Mouse (Mus musculus) ES-E14 (cell line): ENCODE data around the gene Olfr814. TPM values are rescaled to one million over a fixed set of nuclear protein-coding genes. Genes with fewer than 3 reads are reported as not detected.

ENCODE experiments used
- DNase-seq: peaks from one replicate; pipeline ENCODE4 v3.0.0-alpha.2; 2013; ENCODE audit warnings: low read depth, low spot score
- H3K27ac ChIP-seq: 2 replicates; pipeline ENCODE4 v1.5.1; 2012; ENCODE audit warnings: low read depth, mild to moderate bottlenecking, low read length, moderate library complexity, mixed read lengths; ENCODE audit not compliant: poor library complexity, insufficient read depth, severe bottlenecking
- H3K36me3 ChIP-seq: 2 replicates; pipeline ENCODE4 v1.6.1; 2012; ENCODE audit warnings: mild to moderate bottlenecking, low read length, moderate library complexity, mixed read lengths; ENCODE audit not compliant: control insufficient read depth, poor library complexity, insufficient read depth, severe bottlenecking
- H3K4me1 ChIP-seq, 2 experiments: fragments of 150-350 bp in 1 of 2; sonication (generic) in 1 of 2; 2 replicates each; pipeline ENCODE4 v1.6.1; 2012; ENCODE audit warnings: low read length in 2 of 2, mild to moderate bottlenecking in 1 of 2, mixed read lengths in 1 of 2; ENCODE audit not compliant: control insufficient read depth in 2 of 2, insufficient read depth in 2 of 2, poor library complexity in 1 of 2
- H3K4me3 ChIP-seq, 2 experiments: fragments of 150-350 bp in 1 of 2; sonication (generic) in 1 of 2; 2 replicates each; pipeline ENCODE4 v1.5.1; 2012; ENCODE audit warnings: low read length in 2 of 2, low read depth in 1 of 2, mild to moderate bottlenecking in 1 of 2, mixed read lengths in 1 of 2; ENCODE audit not compliant: insufficient read depth in 1 of 2, poor library complexity in 1 of 2, severe bottlenecking in 1 of 2
- H3K9ac ChIP-seq: 2 replicates; pipeline ENCODE4 v1.6.1; 2012; ENCODE audit warnings: low read depth, mild to moderate bottlenecking, low read length, mixed read lengths; ENCODE audit not compliant: poor library complexity, insufficient read depth, severe bottlenecking
- H3K9me3 ChIP-seq: fragments of 150-350 bp; sonication (generic); 2 replicates; pipeline ENCODE4 v1.6.1; 2012; ENCODE audit warnings: low read depth, mild to moderate bottlenecking, low read length; ENCODE audit not compliant: control insufficient read depth, insufficient read depth
- CHD2 ChIP-seq: IDR thresholded peaks from 2 replicates; pipeline ENCODE4 v1.6.1; 2014; ENCODE audit warnings: mild to moderate bottlenecking, low read depth, low read length, inconsistent platforms
- HCFC1 ChIP-seq: IDR thresholded peaks from 2 replicates; pipeline ENCODE4 v1.6.1; 2012; ENCODE audit warnings: low read length, inconsistent platforms, borderline replicate concordance; ENCODE audit not compliant: insufficient read depth
- MAFK ChIP-seq: IDR thresholded peaks from 2 replicates; pipeline ENCODE4 v1.6.1; 2014; ENCODE audit warnings: mild to moderate bottlenecking, low read depth, low read length, inconsistent platforms; ENCODE audit not compliant: insufficient read depth
- ZC3H11A ChIP-seq: IDR thresholded peaks from 2 replicates; pipeline ENCODE4 v1.6.1; 2012; ENCODE audit warnings: low read depth, mild to moderate bottlenecking, inconsistent platforms, low read length, borderline replicate concordance
- ZNF384 ChIP-seq: IDR thresholded peaks from 2 replicates; pipeline ENCODE4 v1.6.1; 2012; ENCODE audit warnings: low read depth, low read length, inconsistent platforms
- in situ Hi-C, 2 experiments: fragments of 600-800 bp; cut with MboI; formaldehyde crosslinking; loops; one replicate each; pipeline ENCODE4 v1.15.1; 2025; ENCODE audit warnings: low sequenced_read_pairs in 2 of 2, inconsistent platforms in 1 of 2; ENCODE audit not compliant: unreplicated experiment in 2 of 2
- total RNA-seq: library from RNA; depleted of rRNA; stranded (reverse); fragments of 300-350 nt; gene quantifications from 2 replicates; pipeline ENCODE4 v1.2.3, GENCODE M21; 2012; rRNA removed

Gene Olfr814
- total RNA-seq, 1 experiment = 0.22 TPM

GRCm38 (mm10) chr10:129847343-129847742 is 32.3 kb downstream of the Olfr814 start:
- DNase-seq = peak; percentile 21
- Histone ChIP-seq H3K4me3 (no peak overlapping the region), H3K9me3 (no peaks in the 10 kb centered on the region), H3K9ac (no peak overlapping the region), H3K4me1 (peaks cover 0 to 3% of the 10 kb centered on the region in 2 experiments; a peak in 1 of 4 replicates), H3K36me3 (no peaks in the 10 kb centered on the region), H3K27ac (no peak overlapping the region)
- in situ Hi-C loops = no loop called here
- TF ChIP-seq MAFK = no peak
- TF ChIP-seq HCFC1 = no peak

- no peak for TF ChIP-seq CHD2
- TF ChIP-seq MAFK = no peak
- no peak for TF ChIP-seq ZC3H11A
- TF ChIP-seq ZNF384 = no peak
- TF ChIP-seq HCFC1 = no peak
- no peaks in the 10 kb centered on the region for H3K9me3 ChIP-seq
- no peaks in the 10 kb centered on the region for H3K36me3 ChIP-seq
- H3K9ac ChIP-seq = no peak within 1 kb of the TSS
- H3K4me1 ChIP-seq = peaks cover 0 to 3% of the 10 kb centered on the region in 2 experiments; a peak in 1 of 4 replicates
- in situ Hi-C loops = no loop called here
- DNase-seq = no peak
- no peak within 1 kb of the TSS for H3K4me3 ChIP-seq
- no peak within 1 kb of the TSS for H3K27ac ChIP-seq
Measured at GRCm38 (mm10) chr10:129845994-129846393, 33.7 kb downstream of the Olfr814 start, which contains the start of gene Olfr812. Gene Olfr812 (minus strand): TSS chr10:129846094.

Other genes starting within 250 kb of the Olfr814 start
- not detected in 2 replicates for gene Olfr799, start 242.4 kb downstream of the Olfr814 start, total RNA-seq
- gene Olfr800, start 222.2 kb downstream of the Olfr814 start, total RNA-seq = not detected in 2 replicates
- gene Olfr801, start 206.0 kb downstream of the Olfr814 start, total RNA-seq = not detected in 2 replicates
- gene Olfr802, start 191.7 kb downstream of the Olfr814 start, total RNA-seq = not detected in 2 replicates
- gene Olfr803, start 185.6 kb downstream of the Olfr814 start, total RNA-seq = not detected in 2 replicates
- gene Olfr804, start 176.6 kb downstream of the Olfr814 start, total RNA-seq = not detected in 2 replicates
- gene Olfr805, start 150.5 kb downstream of the Olfr814 start, total RNA-seq = not detected in 2 replicates
- not detected in 2 replicates for gene Olfr806, start 137.9 kb downstream of the Olfr814 start, total RNA-seq
- not detected in 2 replicates for gene Olfr807, start 122.1 kb downstream of the Olfr814 start, total RNA-seq
- gene Olfr808, start 114.4 kb downstream of the Olfr814 start, total RNA-seq = not detected in 2 replicates
- gene Olfr809, start 105.2 kb downstream of the Olfr814 start, total RNA-seq = not detected in 2 replicates
- gene Olfr810, start 84.9 kb downstream of the Olfr814 start, total RNA-seq = not detected in 2 replicates
- not detected in 2 replicates for gene Olfr811, start 75.5 kb downstream of the Olfr814 start, total RNA-seq
- gene Olfr812, start 33.8 kb downstream of the Olfr814 start, total RNA-seq = not detected in 2 replicates
- gene Olfr813, start 24.5 kb downstream of the Olfr814 start, total RNA-seq = not detected in 2 replicates
- gene Olfr815, start 26.0 kb upstream of the Olfr814 start, total RNA-seq = 0.58 and 0.63 TPM in 2 replicates
- gene Olfr816, start 35.7 kb upstream of the Olfr814 start, total RNA-seq = not detected in 2 replicates
- gene Olfr818, start 69.2 kb upstream of the Olfr814 start, total RNA-seq = not detected in 2 replicates
- not detected in 2 replicates for gene Olfr819, start 87.4 kb upstream of the Olfr814 start, total RNA-seq
- gene Olfr247, start 96.3 kb upstream of the Olfr814 start, total RNA-seq = not detected in 2 replicates
- gene Gm10310, start 105.2 kb upstream of the Olfr814 start, total RNA-seq = not detected in 2 replicates
- not detected in 2 replicates for gene Olfr820, start 132.8 kb upstream of the Olfr814 start, total RNA-seq
- gene Olfr821, start 150.5 kb upstream of the Olfr814 start, total RNA-seq = not detected in 2 replicates
- not detected in 2 replicates for gene Olfr822, start 191.4 kb upstream of the Olfr814 start, total RNA-seq
- not detected in 2 replicates for gene Olfr823, start 235.5 kb upstream of the Olfr814 start, total RNA-seq